Mouse (Mus musculus) kidney, adult 2 months (tissue): ENCODE measurements at regions not wholly inside any gene's neighbourhood (a gene's known extent, or its start where the extent isn't known, plus 50 kb on each side); places are given as distances from the start of the nearest gene placed in this dataset.

Source experiments
- DNase-seq: peaks from one replicate; pipeline ENCODE4 v3.0.0; 2021
- H3K27ac ChIP-seq: fragments of 200-500 bp; 2 replicates; pipeline ENCODE4 v1.5.1; 2012; ENCODE audit warnings: low read depth, low read length, control low read depth, inconsistent platforms; ENCODE audit not compliant: insufficient read depth
- H3K27me3 ChIP-seq: fragments of 200-500 bp; replicated peaks from 2 replicates; pipeline ENCODE4 v1.6.1; 2012; ENCODE audit warnings: mild to moderate bottlenecking, moderate library complexity, low read length, inconsistent platforms; ENCODE audit not compliant: control insufficient read depth, insufficient read depth
- H3K36me3 ChIP-seq: fragments of 200-500 bp; 2 replicates; pipeline ENCODE4 v1.6.1; 2012; ENCODE audit warnings: mild to moderate bottlenecking, moderate library complexity, low read length, inconsistent platforms; ENCODE audit not compliant: control insufficient read depth, insufficient read depth
- H3K4me1 ChIP-seq: fragments of 200-500 bp; 2 replicates; pipeline ENCODE4 v1.6.1; 2011; ENCODE audit warnings: low read length; ENCODE audit not compliant: control insufficient read depth, insufficient read depth
- H3K4me3 ChIP-seq: fragments of 200-500 bp; 2 replicates; pipeline ENCODE4 v1.5.1; 2011; ENCODE audit warnings: mild to moderate bottlenecking, low read depth, low read length, control low read depth; ENCODE audit not compliant: insufficient read depth
- CTCF ChIP-seq: fragments of 200-500 bp; conservative IDR thresholded peaks from 2 replicates; pipeline ENCODE4 v1.5.1; 2011; ENCODE audit warnings: low read depth, mild to moderate bottlenecking, control low read depth, low read length, moderate library complexity, mixed read lengths; ENCODE audit not compliant: insufficient read depth, insufficient read length
- POLR2A ChIP-seq: fragments of 200-500 bp; IDR thresholded peaks from one replicate; pipeline ENCODE4 v1.6.1; 2011; ENCODE audit warnings: low read depth, low read length, control low read depth
- WGBS: fragments of 180-500 bp; shearing (Covaris S2); methylation state at CpG from one replicate; pipeline ENCODE4 v1.1.7; 2018; 5-methylcytosine and 5-hydroxymethylcytosine counted together

GRCm38 (mm10) chr16:50700811-50701517 lies 110.0 kb upstream of the Ccdc54 start:
- Histone ChIP-seq H3K27ac (no peak overlapping the region), H3K4me1 (no peaks in the 10 kb centered on the region), H3K4me3 (no peak overlapping the region), H3K27me3 (no peaks in the 10 kb centered on the region), H3K36me3 (no peaks in the 10 kb centered on the region)
- WGBS: 53% methylated on average over 8 of the region's 8 CpGs
- TF ChIP-seq CTCF (no peak), POLR2A (no peak)
- DNase-seq: no peak

GRCm38 (mm10) chr16:50700123-50700522 lies 109.2 kb upstream of the Ccdc54 start:
- TF ChIP-seq POLR2A: no peak
- no peak for TF ChIP-seq CTCF
- Histone ChIP-seq H3K27ac (no peak overlapping the region), H3K36me3 (no peaks in the 10 kb centered on the region), H3K4me3 (no peak overlapping the region), H3K4me1 (no peaks in the 10 kb centered on the region), H3K27me3 (no peaks in the 10 kb centered on the region)
- WGBS: 40% methylated on average over 2 of the region's 2 CpGs
- no peak for DNase-seq

GRCm38 (mm10) chr16:50697722-50698121 lies 106.8 kb upstream of the Ccdc54 start:
- no peak overlapping the region for H3K4me3 ChIP-seq
- H3K27ac ChIP-seq: no peak overlapping the region
- no peaks in the 10 kb centered on the region for H3K4me1 ChIP-seq
- TF ChIP-seq CTCF (no peak), POLR2A (no peak)
- no peaks in the 10 kb centered on the region for H3K36me3 ChIP-seq
- WGBS: 91% methylated on average over 2 of the region's 2 CpGs
- no peak for DNase-seq
- H3K27me3 ChIP-seq: no peaks in the 10 kb centered on the region

- no peak for DNase-seq
- Histone ChIP-seq H3K4me1 (no peaks in the 10 kb centered on the region), H3K27ac (no peak overlapping the region), H3K27me3 (no peaks in the 10 kb centered on the region), H3K36me3 (no peaks in the 10 kb centered on the region), H3K4me3 (no peak overlapping the region)
- 73% methylated on average over 4 of the region's 4 CpGs for WGBS
- no peak for TF ChIP-seq POLR2A
- no peak for TF ChIP-seq CTCF
Measured at GRCm38 (mm10) chr16:50696052-50696451, 105.1 kb upstream of the Ccdc54 start.

GRCm38 (mm10) chr16:50694045-50694444 lies 103.1 kb upstream of the Ccdc54 start:
- Histone ChIP-seq H3K4me1 (no peaks in the 10 kb centered on the region), H3K4me3 (no peak overlapping the region), H3K27ac (no peak overlapping the region), H3K27me3 (no peaks in the 10 kb centered on the region), H3K36me3 (no peaks in the 10 kb centered on the region)
- 78% methylated on average over 2 of the region's 2 CpGs for WGBS
- no peak for DNase-seq
- TF ChIP-seq POLR2A (no peak), CTCF (no peak)

- TF ChIP-seq CTCF (no peak), POLR2A (no peak)
- Histone ChIP-seq H3K27me3 (no peaks in the 10 kb centered on the region), H3K4me3 (no peak overlapping the region), H3K4me1 (no peaks in the 10 kb centered on the region), H3K27ac (no peak overlapping the region), H3K36me3 (no peaks in the 10 kb centered on the region)
- no peak for DNase-seq
- 86% methylated on average over 7 of the region's 7 CpGs for WGBS
Measured at GRCm38 (mm10) chr16:50690818-50691217, 99.9 kb upstream of the Ccdc54 start.

GRCm38 (mm10) chr16:50689525-50689924 lies 98.6 kb upstream of the Ccdc54 start:
- no peak overlapping the region for H3K27ac ChIP-seq
- H3K27me3 ChIP-seq: no peaks in the 10 kb centered on the region
- no peak for TF ChIP-seq POLR2A
- no peak for TF ChIP-seq CTCF
- 34% methylated on average over 10 of the region's 10 CpGs for WGBS
- H3K4me1 ChIP-seq: no peaks in the 10 kb centered on the region
- no peak overlapping the region for H3K4me3 ChIP-seq
- no peaks in the 10 kb centered on the region for H3K36me3 ChIP-seq
- DNase-seq: no peak
